Mouse (Mus musculus): ENCODE measurements around the gene Rps6ka4.

DNA sequence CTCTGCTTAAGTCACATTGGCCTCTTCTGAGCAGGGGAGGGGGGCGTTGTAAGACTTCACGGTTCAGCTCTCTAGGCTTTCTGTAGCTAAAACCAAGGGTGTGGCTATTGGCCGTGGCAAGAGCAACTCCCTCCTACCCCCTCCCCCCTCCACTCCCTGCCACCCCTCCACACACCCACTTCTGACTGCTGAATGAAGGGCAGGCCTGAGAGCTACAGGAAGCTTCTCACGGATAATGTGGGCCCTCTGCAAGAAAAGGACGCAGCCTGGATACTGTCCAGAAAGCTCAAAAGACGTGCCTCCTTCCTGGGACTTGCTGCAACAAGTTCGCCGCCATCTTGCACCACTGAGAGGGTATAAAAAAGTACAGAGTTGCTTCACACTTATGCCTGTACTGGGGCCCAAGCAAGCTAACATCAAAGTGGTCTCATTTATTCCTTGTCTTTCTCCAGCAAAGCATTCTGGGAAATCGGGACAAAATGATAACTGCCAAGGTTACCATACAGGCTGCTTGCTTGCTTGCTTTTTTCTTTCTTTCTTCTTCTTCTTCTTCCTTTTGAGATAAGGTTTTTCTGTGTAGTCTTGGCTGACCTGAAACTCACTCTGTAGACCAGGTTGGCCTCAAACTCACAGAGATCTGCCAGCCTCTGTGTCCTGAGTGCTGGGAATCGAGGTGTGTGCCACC is 21.2 kb downstream of the Rps6ka4 start:
- TF ChIP-seq CTCF (IDR thresholded peaks at IDR 0.05; ENCODE audit: low read depth, low read length) (no peak), POLR2A (IDR thresholded peaks at IDR 0.05; ENCODE audit: insufficient read depth, low read length) (no peak)

Data from ES-Bruce4 (cell line).